In the genomic region with DNA sequence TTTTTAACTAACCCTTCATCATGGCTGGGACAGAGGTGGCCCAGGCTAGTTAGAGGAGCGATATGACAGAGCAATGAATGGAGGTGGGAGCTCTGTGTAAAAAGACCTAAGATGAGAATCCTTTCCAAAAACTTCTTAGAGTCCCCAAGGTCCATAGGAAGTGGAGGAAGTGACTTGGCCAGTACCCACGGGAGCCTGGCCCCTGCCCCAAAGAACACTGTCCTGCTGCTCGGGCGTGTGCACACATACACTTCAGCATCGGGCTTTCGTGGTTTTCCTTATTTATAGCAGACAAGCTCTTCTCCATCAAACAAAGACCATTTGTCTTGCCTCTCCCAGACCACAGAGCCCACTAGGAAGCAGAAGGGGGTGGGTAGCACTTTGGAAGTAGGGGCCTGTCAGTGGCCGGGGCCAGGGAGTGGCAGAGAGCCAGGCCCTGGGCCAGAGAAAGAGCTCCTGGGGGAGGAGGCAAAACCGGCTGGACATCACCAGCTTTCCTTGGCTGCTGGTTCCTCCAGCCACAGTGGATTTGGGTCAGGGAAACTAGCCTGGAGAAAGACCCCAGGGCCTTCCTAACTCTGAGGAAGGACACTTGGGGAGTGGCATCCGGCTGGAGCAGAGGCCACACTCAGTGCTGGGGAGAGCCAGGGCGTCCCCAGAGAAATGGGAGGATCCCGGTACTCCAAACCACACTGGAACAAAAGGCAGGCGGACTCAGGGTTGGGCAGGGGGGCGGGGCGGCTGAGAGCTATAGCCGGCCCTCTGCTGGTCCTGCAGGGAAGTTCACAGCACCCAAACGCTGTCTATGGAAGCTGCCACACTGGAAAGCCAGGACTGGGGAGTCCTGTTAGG, we compare ENCODE assay signal across 8 mouse cellular contexts. TPM values are rescaled to one million over a fixed set of nuclear protein-coding genes. Genes with fewer than 3 reads are reported as not detected.
DNase-seq lines count a peak whose midpoint lies in the region; ATAC-seq lines count a peak whose summit lies in the region.

No protein-coding gene starts in this region.

- H3K9ac ChIP-seq in lung, embryonic 16.5 days (ENCODE audit: low read length) = peak overlapping the region; percentile 97

- H3K27ac ChIP-seq in lung, embryonic 16.5 days (ENCODE audit: low read length) = peak overlapping the region; percentile 95

- H3K27me3 ChIP-seq in lung, embryonic 16.5 days (ENCODE audit: control insufficient read depth, insufficient read depth, low read depth, low read length) = no peaks in the 10 kb centered on the region

- WGBS in lung, embryonic 16.5 days = 8% methylated on average over 16 of the region's 16 CpGs

- H3K9me3 ChIP-seq in lung, embryonic 16.5 days (ENCODE audit: control insufficient read depth, low read length) = no peaks in the 10 kb centered on the region

- peak; percentile 94 for DNase-seq in Muller cell, postnatal 12 days (ENCODE audit: inconsistent ontology term)
- peak; percentile 56 for DNase-seq in cerebellum, adult 8-10 months
- DNase-seq in heart, postnatal 4 days = peak; percentile 87
- DNase-seq in layer of hippocampus, postnatal 14 days (ENCODE audit: low spot score in 2 of 2) = peak; percentile 56 to 61
- peak; percentile 66 for DNase-seq in ovary, postnatal 14 days (ENCODE audit: low spot score)
- peak; percentile 69 for DNase-seq in yolk sac, embryonic 10.5 days (ENCODE audit: low spot score)

- ATAC-seq in frontal cortex, adult (ENCODE audit: low TSS enrichment) = peak; percentile 22; the same call in 1 of the 2 replicates
- ATAC-seq in lung, embryonic 16.5 days (ENCODE audit: low read depth) = peak; percentile 64

- H3K4me3 ChIP-seq in lung, embryonic 16.5 days (ENCODE audit: low read length) = peak overlapping the region; percentile 89

- H3K36me3 ChIP-seq in lung, embryonic 16.5 days (ENCODE audit: control insufficient read depth, insufficient read depth, low read length) = peaks cover 30% of the 10 kb centered on the region

- peak overlapping the region; percentile 71 for H3K4me2 ChIP-seq in lung, embryonic 16.5 days (ENCODE audit: low read depth, low read length)

- peaks cover 37% of the 10 kb centered on the region for H3K4me1 ChIP-seq in lung, embryonic 16.5 days (replicated peaks; ENCODE audit: control insufficient read depth, insufficient read depth, low read length)

RNA-seq across cellular contexts. Expression of gene Vegfa, which starts 4.9 kb away (rescaled TPM):
- total RNA-seq in heart, postnatal 4 days (2021) = 100 to 1,000 TPM; 192 to 209 TPM
- 10 to 100 TPM; 79.6 to 96.5 TPM for total RNA-seq in layer of hippocampus, postnatal 14 days (2021)
- 4.5 and 5.7 TPM in 2 replicates for polyA plus RNA-seq in lung, embryonic 16.5 days (2015; fragmentation: Nextera tagmentation; extraction: Ambion mirVana)

Comparison
In these comparisons a context has a peak if more than half of its experiments do, and no peak if none do; other contexts are left out.
1. Peak in every context shown above with its lines: DNase-seq, ATAC-seq, H3K4me3 ChIP-seq and H3K27ac ChIP-seq.